Mouse (Mus musculus) liver, embryonic 11.5 days (tissue): Measurements from ENCODE around the gene Rbpj. TPM values are rescaled to one million over a fixed set of nuclear protein-coding genes. Genes with fewer than 3 reads are reported as not detected.

Experiments used
- ATAC-seq: fragments of 200-750 bp; cut with Nextera tagmentation; replicated peaks from 2 replicates; pipeline ENCODE4 v1.8.0; 2017; ENCODE audit warnings: moderate number of reproducible peaks, mild to moderate bottlenecking, moderate TSS enrichment, moderate library complexity; ENCODE audit not compliant: low FRiP score
- DNase-seq: peaks from one replicate; pipeline ENCODE4 v3.0.0-alpha.2; 2017; ENCODE audit warnings: low spot score
- H3K27ac ChIP-seq: fragments of 300-500 bp; sonication (generic); 2 replicates; pipeline ENCODE4 v1.5.1; 2014; ENCODE audit warnings: mild to moderate bottlenecking, low read depth, low read length, control low read depth
- H3K27me3 ChIP-seq: fragments of 300-500 bp; sonication (generic); replicated peaks from 2 replicates; pipeline ENCODE4 v1.6.1; 2014; ENCODE audit warnings: low read length, mixed read lengths; ENCODE audit not compliant: control insufficient read depth, insufficient read depth
- H3K36me3 ChIP-seq: fragments of 300-500 bp; sonication (generic); 2 replicates; pipeline ENCODE4 v1.6.1; 2014; ENCODE audit warnings: mild to moderate bottlenecking, low read length, moderate library complexity, mixed read lengths; ENCODE audit not compliant: control insufficient read depth, insufficient read depth
- H3K4me1 ChIP-seq: fragments of 300-500 bp; sonication (generic); replicated peaks from 2 replicates; pipeline ENCODE4 v1.6.1; 2014; ENCODE audit warnings: low read length, mixed read lengths; ENCODE audit not compliant: control insufficient read depth, insufficient read depth
- H3K4me2 ChIP-seq: fragments of 300-500 bp; sonication (generic); 2 replicates; pipeline ENCODE4 v1.6.1; 2014; ENCODE audit warnings: mild to moderate bottlenecking, control low read depth, moderate library complexity
- H3K4me3 ChIP-seq: fragments of 300-500 bp; sonication (generic); 2 replicates; pipeline ENCODE4 v1.5.1; 2014; ENCODE audit warnings: low read depth, low read length, control low read depth
- H3K9ac ChIP-seq: fragments of 300-500 bp; sonication (generic); 2 replicates; pipeline ENCODE4 v1.6.1; 2014; ENCODE audit warnings: low read depth, low read length, control low read depth
- H3K9me3 ChIP-seq: fragments of 300-500 bp; sonication (generic); 2 replicates; pipeline ENCODE4 v1.6.1; 2016; ENCODE audit warnings: low read length, inconsistent platforms, mixed read lengths; ENCODE audit not compliant: control insufficient read depth
- WGBS: fragments of 180-500 bp; shearing (Covaris S2); extraction: QIAGEN DNeasy Blood & Tissue Kit; methylation state at CpG from one replicate; pipeline ENCODE4 v1.1.7; 2014; 5-methylcytosine and 5-hydroxymethylcytosine counted together
- polyA plus RNA-seq: library from polyadenylated mRNA; unstranded; fragments of >200 nt; fragmentation: Nextera tagmentation; extraction: Ambion mirVana; gene quantifications from 2 replicates; pipeline ENCODE4 v1.2.1, GENCODE M21; 2014

Gene Rbpj
- polyA plus RNA-seq, 1 experiment from 2014 or later: 21.6 TPM

DNA sequence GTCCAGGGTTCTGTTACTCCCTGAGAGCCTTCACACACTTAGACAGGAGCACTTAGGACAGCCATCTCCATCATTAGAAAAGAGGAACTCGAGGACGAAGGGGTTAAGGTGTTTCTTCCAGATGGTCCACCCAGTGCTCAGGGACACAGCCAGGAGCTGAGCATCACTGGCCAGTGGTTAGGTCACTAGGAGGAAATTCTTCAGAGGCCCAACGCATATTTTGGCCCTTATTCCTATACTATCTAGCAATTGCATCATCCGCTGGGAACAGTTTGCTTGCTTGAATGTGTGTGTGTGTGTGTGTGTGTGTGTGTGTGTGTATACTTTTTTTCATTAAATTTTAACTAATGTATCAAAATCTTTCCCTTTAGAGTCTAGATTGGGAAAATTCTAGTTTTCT, 45.5 kb downstream of the Rbpj start:
- no peak for ATAC-seq
- H3K4me2 ChIP-seq: no peak overlapping the region
- no peak for DNase-seq
- H3K4me3 ChIP-seq: no peak overlapping the region
- H3K9ac ChIP-seq: no peak overlapping the region
- no peaks in the 10 kb centered on the region for H3K27me3 ChIP-seq
- no peaks in the 10 kb centered on the region for H3K9me3 ChIP-seq
- 81% methylated on average over 4 of the region's 4 CpGs for WGBS
- no peak overlapping the region for H3K27ac ChIP-seq
- H3K4me1 ChIP-seq: no peaks in the 10 kb centered on the region
- H3K36me3 ChIP-seq: no peaks in the 10 kb centered on the region

DNA sequence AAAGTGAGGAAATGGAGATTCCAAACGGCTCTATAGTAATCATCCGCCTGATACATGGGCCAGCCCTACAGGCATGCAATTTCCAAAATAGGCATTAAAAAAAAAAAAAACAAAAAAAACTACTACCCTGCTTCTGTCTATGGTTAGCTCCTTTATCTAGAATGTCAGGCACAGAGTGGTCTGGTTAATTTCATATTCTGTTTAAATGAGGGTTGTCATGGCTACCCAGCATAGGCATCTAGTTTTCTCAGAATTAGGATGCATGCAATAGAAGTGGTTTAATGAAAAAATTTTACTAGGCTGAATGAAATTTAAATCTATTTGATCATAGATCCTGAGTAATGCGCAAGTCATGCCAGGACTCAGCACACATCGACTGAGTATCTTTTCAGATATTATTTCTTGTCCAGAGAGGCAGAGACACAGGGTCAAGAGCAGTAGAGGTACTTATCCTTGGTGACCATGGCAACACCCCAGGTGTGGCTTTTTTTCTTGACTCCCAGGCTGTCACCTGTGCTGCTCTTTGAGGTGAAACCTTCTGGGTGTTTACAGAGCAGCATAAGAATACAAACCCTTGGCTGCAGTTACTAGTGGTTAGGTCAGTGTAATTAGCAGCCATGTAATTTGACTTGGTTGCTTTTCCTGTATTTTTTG, 49.1 kb downstream of the Rbpj start:
- no peaks in the 10 kb centered on the region for H3K9me3 ChIP-seq
- H3K27ac ChIP-seq: no peak overlapping the region
- no peak overlapping the region for H3K4me3 ChIP-seq
- H3K4me1 ChIP-seq: no peaks in the 10 kb centered on the region
- no peaks in the 10 kb centered on the region for H3K27me3 ChIP-seq
- DNase-seq (no peak), ATAC-seq (no peak)
- H3K4me2 ChIP-seq: no peak overlapping the region
- WGBS: 70% methylated on average over 4 of the region's 4 CpGs
- H3K9ac ChIP-seq: no peak overlapping the region
- no peaks in the 10 kb centered on the region for H3K36me3 ChIP-seq

DNA sequence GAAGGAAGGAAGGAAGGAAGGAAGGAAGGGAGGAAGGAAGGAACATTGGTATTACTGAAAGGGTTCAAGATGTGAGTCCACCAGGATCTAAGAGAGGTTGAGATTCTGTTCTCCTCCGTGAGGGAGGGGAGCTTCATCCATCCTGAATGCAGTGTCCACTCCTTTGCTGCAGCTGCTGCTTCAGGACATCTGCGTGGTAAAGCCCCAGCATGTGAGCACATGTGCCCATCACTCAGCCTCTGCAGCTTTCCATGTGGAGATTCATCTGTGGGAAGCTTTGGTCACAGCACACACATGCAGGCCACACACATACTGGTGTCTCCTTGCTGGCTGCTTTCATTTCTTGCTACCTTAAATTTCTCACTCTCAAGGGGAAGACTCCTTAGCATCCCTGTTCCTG, 50.5 kb downstream of the Rbpj start:
- Histone ChIP-seq H3K27ac (no peak overlapping the region), H3K27me3 (no peaks in the 10 kb centered on the region), H3K36me3 (no peaks in the 10 kb centered on the region), H3K4me1 (no peaks in the 10 kb centered on the region), H3K4me2 (no peak overlapping the region), H3K9ac (no peak overlapping the region), H3K9me3 (no peaks in the 10 kb centered on the region), H3K4me3 (no peak overlapping the region)
- 76% methylated on average over 2 of the region's 2 CpGs for WGBS
- DNase-seq (no peak), ATAC-seq (no peak)

DNA sequence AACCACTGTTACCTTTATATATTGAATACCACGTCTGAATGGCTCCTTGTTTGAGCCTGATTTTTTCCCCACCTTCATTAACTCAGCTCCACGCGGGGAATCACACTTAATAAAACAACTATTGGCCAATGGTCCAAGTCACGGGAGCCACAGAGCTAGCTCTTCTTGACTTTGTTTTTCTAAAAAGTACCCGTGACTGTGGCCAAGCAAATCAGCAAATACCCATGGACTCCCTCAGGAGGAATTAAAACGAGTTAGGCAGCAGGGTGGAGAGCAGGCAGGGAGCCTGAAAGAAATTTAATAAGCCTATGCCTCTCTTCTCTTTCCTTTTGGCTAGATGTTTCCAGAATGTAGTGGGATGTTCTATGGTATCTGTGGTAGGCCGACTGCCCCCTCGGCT, 51.9 kb downstream of the Rbpj start:
- no peaks in the 10 kb centered on the region for H3K27me3 ChIP-seq
- H3K4me1 ChIP-seq: no peaks in the 10 kb centered on the region
- no peak overlapping the region for H3K4me2 ChIP-seq
- ATAC-seq (no peak), DNase-seq (no peak)
- WGBS: 79% methylated on average over 8 of the region's 8 CpGs
- no peaks in the 10 kb centered on the region for H3K9me3 ChIP-seq
- no peak overlapping the region for H3K9ac ChIP-seq
- no peak overlapping the region for H3K4me3 ChIP-seq
- no peak overlapping the region for H3K27ac ChIP-seq
- no peaks in the 10 kb centered on the region for H3K36me3 ChIP-seq

DNA sequence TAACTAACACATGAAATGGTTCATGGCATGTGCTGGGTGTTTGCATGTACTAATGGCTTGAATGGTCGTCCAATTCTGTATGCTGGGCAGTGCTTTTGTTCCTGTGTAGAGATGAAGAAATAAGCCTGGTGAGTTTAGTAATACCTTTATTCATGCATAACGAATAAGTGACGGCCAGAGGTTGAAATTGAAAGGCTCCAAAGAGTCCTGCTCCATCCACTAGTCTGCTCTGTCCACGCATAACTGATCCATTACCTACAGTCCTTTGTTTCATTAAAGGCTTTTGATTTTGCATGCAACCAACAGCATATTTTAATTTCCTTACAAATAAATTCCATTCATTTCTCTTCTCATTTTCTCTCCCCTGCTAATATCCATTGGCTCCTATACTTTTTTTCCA, 53.2 kb downstream of the Rbpj start:
- 88% methylated on average over 4 of the region's 4 CpGs for WGBS
- no peaks in the 10 kb centered on the region for H3K4me1 ChIP-seq
- H3K9me3 ChIP-seq: no peaks in the 10 kb centered on the region
- no peak overlapping the region for H3K4me2 ChIP-seq
- H3K36me3 ChIP-seq: no peaks in the 10 kb centered on the region
- DNase-seq (no peak), ATAC-seq (no peak)
- H3K27me3 ChIP-seq: no peaks in the 10 kb centered on the region
- no peak overlapping the region for H3K9ac ChIP-seq
- no peak overlapping the region for H3K27ac ChIP-seq
- H3K4me3 ChIP-seq: no peak overlapping the region

DNA sequence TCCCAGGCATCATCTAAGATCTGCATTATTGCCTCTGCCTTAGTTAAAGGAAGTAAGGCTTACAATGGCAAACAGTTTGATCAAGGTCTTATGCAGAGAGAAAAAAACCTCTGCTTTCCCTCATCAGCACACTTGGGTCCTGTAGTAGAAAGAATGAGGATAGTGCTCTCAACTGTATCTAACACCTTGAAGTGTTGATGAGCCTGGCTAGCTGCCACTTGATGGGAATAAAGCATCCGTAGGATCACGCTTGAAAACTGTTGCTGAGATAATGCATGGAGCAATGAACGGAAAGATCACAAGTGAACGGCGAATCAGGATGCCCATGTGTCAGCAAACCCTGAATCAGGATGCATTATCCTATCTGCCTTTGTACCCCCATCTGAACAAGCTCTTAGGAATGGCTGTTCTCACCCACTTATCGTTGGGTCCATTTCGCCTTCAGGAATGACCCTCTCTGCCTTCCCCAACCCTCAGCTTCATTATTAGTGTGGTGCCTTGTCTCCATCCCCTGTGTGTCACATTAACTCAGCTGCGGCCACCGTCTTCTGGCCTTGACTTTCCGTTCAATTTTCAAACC, 54.1 kb downstream of the Rbpj start:
- Histone ChIP-seq H3K27ac (no peak overlapping the region), H3K27me3 (no peaks in the 10 kb centered on the region), H3K9me3 (no peaks in the 10 kb centered on the region), H3K4me1 (no peaks in the 10 kb centered on the region), H3K4me2 (no peak overlapping the region), H3K4me3 (no peak overlapping the region), H3K9ac (no peak overlapping the region), H3K36me3 (no peaks in the 10 kb centered on the region)
- WGBS: 85% methylated on average over 10 of the region's 10 CpGs
- DNase-seq: no peak
- ATAC-seq: no peak

DNA sequence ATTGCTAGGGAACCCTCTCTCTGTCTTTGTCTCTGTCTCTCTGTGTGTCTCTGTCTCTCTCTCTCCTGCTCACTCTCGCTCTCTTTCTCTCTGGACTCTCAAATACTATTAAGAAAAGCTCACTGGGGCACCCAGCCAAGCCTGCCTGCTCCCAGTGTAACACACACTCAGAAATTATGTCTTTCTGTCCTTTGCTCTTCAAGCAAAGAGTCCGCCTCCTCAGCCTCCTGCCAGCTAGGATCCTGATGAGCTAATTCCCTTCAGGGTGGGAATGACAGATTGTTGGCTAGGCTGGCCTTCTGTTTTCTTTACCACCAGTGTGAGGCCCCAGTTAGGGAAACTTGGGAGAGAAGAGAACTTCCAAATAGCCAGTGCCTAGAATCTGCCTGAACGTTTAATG, 57.1 kb downstream of the Rbpj start:
- Histone ChIP-seq H3K9ac (no peak overlapping the region), H3K4me3 (no peak overlapping the region), H3K27me3 (no peaks in the 10 kb centered on the region), H3K4me2 (no peak overlapping the region), H3K36me3 (no peaks in the 10 kb centered on the region), H3K4me1 (no peaks in the 10 kb centered on the region), H3K9me3 (no peaks in the 10 kb centered on the region), H3K27ac (no peak overlapping the region)
- DNase-seq (no peak), ATAC-seq (no peak)
- WGBS: 53% methylated on average over 3 of the region's 3 CpGs

DNA sequence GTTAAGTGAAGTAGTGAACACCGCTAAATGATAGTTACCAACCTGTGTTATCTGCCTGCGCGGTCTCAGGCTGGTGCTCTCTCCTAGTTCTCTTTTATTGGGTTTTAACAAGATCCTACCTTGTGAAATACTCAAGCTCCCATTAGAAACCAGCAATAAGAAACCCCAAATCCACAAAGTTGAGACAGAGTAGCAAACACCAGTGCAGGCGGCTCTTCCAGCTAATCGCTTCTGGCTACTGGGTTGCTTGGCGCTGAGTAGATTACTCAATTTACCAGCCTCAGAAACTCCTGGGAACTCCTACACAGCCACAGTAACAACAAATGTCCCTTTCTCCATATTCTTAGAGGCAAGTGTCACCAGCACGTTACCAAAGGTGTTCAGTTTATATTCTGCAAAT, 58.2 kb downstream of the Rbpj start:
- Histone ChIP-seq H3K4me1 (no peaks in the 10 kb centered on the region), H3K4me3 (no peak overlapping the region), H3K27me3 (no peaks in the 10 kb centered on the region), H3K9ac (no peak overlapping the region), H3K36me3 (no peaks in the 10 kb centered on the region), H3K4me2 (no peak overlapping the region), H3K27ac (no peak overlapping the region), H3K9me3 (no peaks in the 10 kb centered on the region)
- DNase-seq (no peak), ATAC-seq (no peak)
- 88% methylated on average over 7 of the region's 7 CpGs for WGBS

DNA sequence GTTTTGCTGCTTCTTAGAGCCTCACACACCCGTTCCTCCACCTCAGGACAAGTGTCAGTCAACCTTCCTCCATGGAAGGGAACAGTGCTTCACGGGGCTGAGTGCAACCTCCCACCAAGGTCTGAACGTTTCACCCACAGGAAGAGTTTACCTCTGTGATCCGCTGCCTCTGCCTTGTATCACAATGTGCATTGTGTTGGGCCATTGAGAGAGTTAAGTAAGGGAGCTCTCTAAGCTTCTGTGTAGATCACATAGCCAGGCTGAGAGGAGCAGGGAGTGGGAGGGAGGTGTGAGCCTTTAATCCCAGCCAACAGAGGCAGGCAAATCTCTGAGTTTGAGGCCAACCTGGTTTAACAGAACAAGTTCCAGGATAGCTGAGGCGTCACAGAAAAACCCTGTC, 58.9 kb downstream of the Rbpj start:
- H3K9me3 ChIP-seq: no peaks in the 10 kb centered on the region
- no peaks in the 10 kb centered on the region for H3K27me3 ChIP-seq
- WGBS: 73% methylated on average over 5 of the region's 5 CpGs
- H3K4me3 ChIP-seq: no peak overlapping the region
- no peak for DNase-seq
- H3K9ac ChIP-seq: no peak overlapping the region
- H3K27ac ChIP-seq: no peak overlapping the region
- no peak for ATAC-seq
- H3K36me3 ChIP-seq: no peaks in the 10 kb centered on the region
- H3K4me2 ChIP-seq: no peak overlapping the region
- H3K4me1 ChIP-seq: no peaks in the 10 kb centered on the region; the same call in 1 of the 2 replicates
